Mouse (Mus musculus) right cerebral cortex, postnatal 14 days (tissue): ENCODE measurements around the gene Slc25a10.

Experiments used
- DNase-seq: peaks from one replicate; pipeline ENCODE4 v3.0.0; 2022

Gene Slc25a10

DNA sequence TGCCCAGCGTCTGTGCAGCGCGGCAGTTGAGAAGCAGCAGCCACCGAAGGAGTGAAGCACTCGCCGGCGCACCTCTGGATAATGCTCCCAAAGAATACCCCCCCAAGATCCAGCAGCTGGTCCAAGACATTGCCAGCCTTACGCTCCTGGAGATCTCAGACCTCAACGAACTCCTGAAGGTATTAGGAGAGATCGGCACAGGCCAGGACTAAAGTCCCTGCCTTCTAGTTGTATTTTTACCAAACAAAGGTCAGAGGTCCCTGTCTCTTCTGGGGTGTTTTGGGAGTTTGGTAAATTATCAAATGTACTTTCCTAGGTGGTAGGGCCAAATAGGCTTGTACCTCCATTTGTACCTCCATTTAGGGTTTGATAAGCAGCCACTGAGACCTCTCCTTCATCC lies 6.4 kb upstream of the Slc25a10 start:
- DNase-seq = no peak

DNA sequence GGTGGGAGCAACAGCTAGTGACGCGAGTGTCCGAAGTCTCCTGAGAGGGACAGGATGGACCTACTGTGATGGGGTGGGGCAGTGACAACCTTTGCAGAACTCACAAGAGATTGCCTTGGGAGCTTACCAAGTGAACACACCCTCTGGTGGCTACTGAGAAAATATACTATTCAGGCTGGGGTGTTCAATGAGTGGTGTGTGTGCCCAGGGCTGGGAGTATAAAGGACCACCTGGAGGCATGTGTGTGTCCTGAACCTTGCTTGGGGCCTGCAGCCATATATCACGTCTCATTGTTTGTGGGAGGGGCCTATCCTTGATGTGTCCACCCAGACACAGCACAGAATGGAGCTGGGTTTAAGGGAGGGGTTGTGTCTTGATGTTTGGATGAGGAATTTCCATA lies 3.1 kb upstream of the Slc25a10 start:
- DNase-seq = no peak

DNA sequence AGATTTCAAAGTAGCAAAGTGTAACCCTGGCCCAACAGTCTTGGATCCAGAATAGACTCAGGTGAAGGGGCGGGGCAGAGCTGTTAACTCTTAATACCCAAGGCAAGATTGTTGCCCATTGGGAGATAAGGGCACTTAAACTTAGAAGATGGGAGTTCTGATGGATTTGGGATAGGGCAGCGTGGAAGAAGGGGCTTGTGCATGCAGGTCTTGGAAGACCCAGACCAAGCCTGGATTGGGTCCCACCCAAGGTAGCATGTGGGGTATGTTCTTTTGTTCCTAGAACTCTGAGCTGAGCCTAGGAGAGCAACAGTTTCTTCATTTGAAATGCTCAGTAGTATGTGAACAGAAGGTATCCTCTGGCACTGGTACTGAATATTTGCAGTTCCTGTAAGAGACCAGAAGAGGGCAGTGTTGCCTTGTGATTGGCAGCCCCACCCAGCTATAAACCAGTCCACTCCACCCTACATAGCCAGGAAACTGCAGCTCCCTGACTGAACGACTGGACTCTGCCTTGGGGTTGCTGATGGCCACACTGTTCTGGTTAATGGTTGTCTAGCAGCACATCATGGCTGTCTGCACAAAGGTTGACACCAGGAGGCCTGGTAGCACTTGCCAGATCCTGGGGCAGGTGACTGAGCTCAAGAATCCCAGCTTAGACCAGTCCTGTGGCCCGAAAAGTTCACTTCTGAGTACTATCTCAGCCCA lies 2.4 kb upstream of the Slc25a10 start:
- no peak for DNase-seq

DNA sequence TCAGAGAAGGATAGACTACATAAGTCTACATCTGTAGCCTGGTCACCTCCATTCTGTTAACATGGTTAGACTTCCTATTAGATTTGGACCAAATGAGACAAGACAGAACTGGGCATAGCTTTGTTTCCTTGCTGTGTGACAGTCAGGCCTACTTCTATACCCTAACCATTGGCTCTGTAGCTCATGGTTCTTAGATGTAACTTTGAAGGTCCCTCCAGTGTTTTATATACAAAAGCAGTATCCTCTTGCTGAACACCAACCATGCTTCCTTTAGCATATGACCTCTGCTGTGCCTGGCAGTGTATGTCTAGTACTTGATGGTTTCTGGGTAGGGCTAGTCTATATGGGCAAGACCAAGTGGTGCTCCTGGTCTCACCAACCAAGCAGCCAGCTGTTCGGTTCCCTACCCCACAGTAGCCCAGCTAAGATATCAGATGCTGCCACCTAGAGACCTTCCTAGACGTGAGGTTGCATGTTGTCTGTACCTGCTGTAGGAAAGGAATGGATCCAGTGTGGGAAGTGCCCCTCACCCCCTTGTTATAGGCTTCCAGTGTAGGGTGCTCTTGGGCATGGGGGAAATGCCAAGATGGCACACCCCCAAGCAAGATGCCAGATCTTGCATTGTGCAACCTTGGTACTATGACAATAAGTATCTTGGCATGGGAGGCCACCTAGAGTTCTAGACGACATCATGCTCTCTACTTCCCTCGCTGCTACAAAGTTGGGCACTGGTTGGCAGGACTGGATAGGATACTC lies 1.2 kb upstream of the Slc25a10 start:
- DNase-seq = no peak

DNA sequence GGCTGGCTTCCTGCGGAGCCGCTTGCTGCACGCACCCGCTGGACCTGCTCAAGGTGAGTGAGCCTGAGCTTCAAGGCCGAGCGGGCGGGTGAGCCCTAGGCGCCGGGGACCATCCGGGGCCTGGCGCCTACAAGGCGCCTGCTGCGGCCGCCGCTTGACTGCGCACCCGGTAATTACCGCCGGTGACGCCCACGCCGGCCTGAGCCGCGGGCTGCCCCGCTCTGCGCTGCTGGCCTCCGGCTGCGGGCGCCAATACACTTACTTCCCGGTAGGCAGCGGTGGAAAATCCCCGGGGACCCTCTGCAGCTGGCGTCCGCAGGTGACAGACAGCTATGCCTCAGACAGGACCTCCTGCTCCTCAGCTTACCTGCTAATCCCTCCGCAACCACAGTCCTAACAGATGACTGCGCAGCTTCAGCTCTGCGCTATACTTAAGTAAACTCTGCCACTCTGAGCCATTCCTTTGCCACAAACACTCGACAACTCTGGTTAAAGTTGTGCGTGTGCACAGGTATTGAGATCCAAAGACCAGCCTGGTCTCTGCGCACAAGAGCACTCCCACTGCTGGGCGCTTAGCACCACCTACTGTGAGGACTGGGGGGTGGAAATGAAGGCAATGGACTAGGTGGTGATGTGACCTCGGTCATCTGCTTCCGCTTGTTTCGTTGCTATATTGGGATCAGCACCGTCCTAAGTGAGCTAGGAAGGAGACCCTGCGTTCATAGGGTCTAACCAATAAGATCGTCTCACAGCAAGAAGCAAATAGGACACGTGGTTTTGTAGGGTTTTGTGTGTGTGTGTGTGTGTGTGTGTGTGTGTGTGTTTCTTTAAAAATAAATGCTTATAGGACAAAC lies 611 bp downstream of the Slc25a10 start:
- peak; percentile 26 for DNase-seq

DNA sequence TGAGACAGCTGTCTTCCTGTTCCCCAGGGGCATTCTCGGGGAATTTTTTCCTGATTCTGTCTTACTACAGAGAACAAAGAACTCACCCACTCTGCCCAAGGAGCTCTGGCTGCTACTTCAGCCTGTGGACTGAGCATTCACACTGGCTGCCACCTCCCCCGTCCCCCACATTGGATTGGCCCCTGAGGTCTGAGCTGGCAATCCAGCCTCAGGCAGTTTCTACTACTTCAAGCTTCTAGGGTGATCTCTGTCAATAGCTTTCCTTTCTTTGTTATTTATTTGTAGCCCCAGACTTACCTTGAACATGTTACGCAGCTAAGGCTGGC lies 1.2 kb downstream of the Slc25a10 start:
- no peak for DNase-seq

DNA sequence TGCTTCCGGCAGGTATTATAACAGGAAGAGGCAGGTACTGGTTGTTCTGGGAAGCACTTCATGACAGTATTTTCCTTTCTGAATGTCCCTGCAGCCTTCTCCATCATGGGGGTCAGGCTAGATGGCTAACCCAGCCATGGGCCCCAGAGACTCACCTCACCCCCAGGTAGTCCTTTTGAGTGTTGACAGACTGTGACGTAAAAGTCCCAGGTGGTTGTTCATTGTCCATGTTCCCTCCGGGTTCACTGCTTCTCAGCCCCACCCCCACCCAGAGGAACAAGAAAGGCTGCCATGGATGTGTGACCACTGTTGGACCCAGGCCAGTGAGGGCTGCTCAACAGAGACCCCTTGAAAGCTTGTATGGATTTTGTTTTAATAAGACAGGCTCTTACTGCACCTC lies 1.7 kb downstream of the Slc25a10 start:
- no peak for DNase-seq

DNA sequence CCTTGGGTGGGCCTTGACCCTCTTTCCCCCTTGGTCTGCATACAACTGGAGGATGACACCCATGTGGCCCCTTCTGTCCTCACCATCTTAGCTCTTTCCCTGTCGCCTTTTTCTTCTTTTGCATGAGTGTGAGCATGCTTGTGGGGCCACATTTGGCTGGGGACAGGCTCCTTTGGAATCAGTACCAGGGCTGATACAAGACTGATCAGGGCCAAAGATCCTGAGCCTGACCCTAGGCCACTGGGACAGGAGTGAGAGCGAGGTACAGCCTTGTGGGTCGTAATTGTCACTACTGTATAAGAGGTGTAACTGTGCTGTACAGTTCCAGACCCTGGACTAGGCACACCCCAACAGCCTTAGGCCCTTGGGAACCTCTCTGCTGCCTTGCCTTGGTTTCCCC lies 2.3 kb downstream of the Slc25a10 start:
- no peak for DNase-seq

DNA sequence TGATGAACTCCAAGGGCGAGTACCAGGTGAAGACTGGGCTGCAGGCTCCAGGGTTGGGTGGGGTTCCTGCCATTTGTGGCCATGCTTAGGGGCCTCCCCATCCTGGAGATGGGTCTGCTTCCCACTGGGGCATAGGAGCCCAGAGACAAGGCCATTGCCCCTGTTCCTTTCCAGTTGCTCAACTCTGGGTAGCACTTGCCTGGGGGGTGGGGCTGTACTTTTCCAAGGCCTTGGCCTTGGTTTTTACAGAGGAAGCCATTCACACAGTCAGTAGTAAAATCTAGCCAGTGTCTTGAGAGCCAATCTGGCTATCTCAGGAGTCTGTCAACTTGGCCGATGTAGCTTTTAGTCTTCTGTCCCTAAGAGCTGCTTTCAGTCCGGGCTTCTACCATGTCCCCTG lies 5.8 kb downstream of the Slc25a10 start:
- no peak for DNase-seq

DNA sequence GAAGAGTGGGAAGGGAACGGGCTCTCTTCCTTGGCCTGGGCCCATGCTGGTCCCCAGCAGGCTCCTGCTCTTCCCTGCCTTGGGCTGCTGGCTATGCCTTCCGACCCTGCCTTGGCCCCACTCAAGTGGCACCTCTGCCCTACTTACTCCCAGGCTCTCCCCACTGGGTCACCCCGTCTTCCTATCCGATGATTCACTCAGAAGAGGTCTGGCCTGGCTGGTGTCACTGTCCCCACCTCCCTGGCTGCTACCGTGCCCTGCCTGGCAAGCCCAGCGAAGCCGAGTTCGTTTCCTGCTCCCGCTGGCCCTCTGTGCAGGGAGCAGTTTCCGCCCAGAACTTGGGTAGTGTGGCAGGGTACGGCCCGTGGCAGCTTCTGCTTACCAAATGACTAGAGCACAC lies 6.6 kb downstream of the Slc25a10 start:
- DNase-seq = no peak

DNA sequence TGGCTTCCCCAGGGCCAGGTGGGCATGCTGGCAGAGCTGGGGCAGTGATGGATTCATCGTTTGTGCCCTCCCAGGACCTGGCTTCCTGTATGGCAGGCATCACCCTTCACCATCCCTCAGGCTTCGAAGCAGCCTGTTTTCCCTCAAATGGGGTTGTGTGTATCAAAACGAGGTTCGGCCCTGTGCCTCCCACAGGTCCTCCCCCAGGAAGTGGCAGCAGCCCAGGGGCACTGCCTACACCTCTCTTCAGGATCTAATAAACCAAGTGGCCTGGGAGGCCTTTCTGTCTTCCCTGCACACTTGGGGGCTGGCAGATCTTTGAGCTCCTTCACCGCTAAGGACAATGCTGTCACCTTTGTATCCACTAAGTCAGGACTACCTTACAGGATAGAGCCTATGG lies 7.3 kb downstream of the Slc25a10 start:
- no peak for DNase-seq

DNA sequence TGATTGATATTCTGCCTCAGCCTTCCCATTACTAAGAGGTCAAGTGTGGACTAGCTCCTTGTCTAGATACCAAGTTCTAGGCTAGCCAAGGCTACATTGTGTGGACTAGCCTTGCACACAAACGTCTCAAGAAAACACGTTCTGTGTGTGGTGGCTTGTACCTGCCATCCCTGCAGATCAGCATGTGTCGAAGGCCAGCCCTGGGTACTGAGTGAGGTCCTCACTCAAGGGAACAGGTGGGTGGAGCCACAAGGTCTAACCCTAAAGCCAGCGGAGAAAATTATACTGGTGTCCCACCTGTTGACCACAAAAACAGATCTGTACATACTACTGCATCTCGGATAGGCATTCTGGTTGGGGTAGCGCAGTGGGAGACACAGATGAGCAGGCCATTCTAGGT lies 8.3 kb downstream of the Slc25a10 start:
- DNase-seq = no peak

DNA sequence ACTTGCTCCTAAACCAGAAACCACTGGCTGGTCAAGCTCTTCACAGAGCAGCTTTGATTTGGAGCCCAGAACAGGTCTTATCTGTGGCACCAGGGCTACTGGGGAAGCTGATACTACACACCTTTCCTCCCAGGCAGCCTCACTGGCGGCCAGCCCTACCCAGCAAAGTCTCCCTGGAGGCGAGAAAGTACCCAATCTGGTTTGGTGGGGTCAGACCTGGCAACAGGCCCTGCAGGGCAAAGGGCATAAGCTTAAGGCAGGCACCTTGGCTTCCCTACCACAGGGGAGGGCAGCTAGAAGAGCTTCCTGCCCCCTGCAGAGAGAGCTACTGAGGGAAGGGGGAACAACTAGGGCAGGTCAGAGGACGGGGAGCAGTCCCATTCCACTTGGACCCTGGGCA lies 8.7 kb downstream of the Slc25a10 start:
- DNase-seq = no peak

DNA sequence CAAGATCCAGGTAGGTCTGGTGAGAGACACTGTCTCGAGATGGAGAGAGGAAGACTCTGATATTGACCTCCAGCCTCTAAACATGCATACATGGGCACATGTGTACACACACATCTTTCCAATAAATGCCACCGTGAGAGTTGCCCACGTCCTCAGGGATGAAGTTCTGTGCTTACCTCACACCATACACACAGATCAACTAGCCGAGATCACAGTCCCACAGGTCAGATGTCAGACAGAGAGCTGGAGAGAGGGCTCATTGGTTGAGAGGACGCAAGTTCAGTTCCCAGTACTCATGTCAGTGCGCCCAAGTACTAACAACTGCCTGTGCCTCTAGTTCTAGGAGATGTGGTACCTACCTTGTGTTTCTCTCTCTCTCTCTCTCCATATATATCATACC lies 9.4 kb downstream of the Slc25a10 start:
- DNase-seq = no peak

DNA sequence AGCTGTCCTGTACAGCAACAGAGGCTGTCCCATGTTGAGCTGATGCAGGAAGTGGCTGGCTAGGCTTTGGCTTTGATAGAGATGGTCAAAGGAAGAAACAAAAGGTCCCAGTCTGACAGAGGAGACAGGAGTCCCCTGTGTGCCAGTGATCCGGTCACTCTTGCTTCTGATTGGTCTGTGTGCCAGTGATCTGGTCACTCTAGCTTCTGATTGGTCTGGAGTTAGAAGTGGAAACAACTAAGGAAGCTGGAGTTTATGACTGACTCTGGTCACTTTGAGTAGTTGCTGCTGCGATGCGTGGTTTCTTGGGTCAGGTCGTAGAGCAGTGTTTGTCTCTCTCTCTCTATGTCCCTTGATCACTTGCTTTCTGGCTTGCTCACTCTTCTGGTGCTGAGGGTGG lies 10.1 kb downstream of the Slc25a10 start:
- DNase-seq = no peak

DNA sequence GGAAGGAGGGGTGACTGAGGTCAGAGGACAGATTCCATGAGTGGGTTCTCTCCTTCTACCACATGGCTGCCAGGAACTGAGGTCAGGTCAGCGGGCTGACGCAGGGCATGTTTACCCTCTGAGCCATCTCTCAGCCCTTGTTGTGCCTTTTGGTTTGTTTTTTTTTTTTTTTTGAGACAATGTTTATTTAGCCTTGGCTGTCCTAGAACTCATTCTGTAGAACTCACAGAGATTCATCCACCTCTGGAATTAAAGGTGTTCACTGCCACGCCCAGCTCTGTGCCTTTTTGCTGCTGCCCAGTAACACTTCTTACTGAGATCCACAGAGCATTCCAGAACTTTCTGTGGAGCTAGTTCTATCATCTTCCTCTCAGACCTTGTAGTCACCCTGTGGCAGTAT lies 14.0 kb downstream of the Slc25a10 start:
- DNase-seq = no peak

DNA sequence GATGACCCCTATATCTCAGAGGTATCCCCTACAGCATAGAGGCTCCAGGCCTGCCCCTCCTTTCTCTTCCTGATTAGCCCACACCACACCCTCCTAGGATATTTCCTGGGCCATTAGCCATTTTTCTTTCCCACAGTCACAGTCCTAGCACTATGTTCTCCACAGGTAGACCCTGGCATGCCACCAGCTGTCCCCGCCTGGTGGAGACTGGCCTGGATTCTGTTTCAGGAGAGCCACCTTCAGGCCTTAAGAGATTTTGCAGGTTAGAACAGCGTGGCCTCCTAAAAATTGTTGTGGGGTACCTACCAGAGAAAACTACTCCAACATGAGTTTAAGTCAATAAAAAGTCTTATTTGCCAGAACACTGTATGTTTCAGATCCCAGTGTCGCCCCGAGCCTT lies 15.3 kb downstream of the Slc25a10 start:
- no peak for DNase-seq

DNA sequence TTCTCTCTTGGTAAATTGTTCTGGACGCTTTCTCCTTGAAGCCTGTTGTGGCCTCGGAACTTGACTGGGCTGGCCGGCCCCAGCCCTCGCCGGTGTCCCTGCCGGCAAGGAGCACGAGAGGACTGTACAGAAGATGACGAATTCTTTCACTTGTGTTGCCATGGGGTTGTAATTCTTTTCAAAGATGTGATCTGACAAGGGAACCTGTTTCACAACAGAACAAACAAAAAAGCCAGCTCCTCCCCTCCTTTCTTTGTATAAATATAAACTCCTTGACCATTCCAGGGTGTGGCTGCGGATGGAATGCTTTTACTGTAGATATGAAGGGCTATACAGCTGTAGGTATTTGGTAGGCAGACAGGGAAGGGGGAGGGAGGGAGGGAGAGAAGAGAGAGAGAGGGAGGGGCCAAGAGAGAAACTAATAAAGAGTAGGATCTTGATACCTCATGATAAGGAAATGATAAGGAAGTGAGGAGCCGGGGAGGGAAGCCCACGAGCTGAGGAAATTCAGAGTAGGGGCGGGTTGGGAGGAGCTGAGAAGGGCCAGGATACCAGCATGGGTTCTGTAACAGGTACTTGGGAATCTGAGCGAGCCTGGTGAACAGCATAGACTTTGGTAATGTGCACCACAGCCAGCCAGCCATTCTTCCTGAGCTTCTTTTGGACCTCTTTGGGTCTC lies 16.1 kb downstream of the Slc25a10 start:
- DNase-seq = no peak

DNA sequence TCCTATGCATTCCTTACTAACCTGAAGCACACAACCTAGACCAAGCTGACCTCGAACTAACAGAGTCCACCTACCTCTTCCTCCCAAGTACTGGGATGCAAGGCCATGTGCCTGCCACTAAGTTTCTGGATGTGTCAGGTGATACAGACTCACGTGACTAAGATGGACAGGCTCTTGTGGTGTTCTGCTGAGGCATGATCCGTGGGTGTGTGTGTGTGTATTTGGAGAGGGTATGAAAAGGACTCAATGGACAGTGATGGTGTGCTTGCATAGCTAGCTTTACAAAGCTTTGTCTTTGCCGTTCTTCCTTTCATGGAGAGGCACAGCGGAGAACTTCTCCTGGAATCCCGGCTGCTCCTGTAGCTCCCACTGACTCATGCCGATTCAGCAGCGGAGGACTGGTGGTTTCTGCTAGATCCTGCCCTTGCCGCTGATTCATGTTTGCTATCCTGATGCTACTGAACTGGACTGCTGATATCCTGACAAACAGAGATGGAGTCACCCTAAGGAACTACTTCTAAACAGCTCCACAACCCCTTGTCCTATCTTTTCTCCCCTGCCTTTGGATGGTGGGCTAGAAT lies 16.7 kb downstream of the Slc25a10 start:
- DNase-seq = no peak

DNA sequence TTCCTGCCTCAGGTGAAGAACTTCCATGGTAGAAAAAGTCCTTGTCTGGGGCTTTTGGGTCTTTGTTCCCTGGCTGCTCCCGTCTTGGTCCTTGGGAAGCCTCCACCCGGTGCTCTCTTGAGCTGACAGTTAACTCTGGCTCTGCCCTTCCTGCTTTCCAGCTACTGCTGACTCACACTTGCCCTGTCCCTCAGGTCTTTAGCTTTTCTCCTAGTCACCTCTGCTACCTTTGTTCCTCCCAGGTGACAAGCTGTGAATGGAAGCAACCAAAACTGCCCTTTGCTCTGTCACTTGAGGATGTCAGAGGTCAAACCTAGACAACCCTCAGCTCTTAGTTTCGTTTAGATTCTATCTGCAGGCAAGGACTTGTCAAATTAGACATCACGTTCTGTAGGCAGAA lies 18.3 kb downstream of the Slc25a10 start:
- no peak for DNase-seq

DNA sequence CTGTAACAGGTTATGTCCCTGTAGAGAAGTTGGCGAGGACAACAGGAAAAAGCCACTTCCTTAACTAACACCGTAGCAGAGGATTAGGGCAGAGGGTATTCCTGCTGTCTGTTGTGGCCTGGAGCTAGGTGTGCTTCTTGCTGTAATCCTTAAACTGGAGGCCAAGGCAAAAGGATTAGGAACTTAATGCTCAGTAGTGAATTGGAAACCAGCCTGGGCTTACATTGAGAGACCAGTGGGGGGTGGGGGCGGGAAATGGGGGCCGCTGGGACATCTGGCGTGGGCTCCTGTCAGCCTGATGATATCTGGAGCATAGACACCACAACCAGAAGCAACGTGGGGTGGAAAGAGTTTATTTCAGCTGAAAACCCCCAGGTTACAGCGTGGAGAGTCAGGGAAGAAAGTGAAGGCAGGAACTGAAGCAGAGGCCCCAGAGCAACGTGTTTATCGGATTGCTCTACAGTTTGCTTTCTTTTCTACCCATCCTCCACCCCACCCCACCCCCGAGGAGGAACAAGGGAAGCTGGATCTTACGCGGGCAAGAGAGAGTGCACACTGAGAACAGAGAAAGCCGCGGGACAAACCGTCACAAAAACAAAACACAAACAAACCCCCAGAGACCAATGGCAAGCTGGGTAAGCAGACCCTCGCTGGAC lies 18.9 kb downstream of the Slc25a10 start:
- DNase-seq = no peak

DNA sequence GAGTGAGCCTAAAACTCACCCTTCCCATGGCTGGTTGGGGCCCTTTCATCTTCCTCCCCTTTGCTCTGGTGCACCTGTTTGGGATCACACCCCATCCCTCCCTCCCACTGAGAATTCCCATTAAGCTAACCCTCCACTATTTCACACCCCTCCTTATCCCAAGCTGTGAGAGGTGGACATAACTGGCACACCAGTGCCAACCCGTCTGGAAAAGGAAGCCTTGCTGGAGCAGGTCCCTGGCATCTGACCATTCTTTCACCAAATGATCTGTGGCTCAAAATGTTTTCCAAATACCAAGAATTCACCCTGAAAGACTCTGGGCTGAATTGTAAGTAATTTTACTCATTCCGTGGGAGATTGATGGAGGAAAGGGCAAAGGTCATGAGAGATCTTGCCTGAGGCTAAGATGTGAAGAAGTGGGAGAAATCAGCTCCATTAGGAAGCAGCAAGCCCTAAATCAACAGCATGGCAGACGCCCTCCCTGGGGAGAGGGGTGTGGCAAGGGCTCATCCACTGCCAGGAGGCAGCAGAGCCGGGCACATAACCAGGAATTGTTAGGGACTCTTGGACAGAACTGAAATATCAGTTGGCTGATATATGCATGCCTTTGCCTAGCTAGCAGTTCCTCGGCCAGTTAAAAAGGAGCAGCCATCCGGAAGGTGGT lies 21.3 kb downstream of the Slc25a10 start:
- no peak for DNase-seq
